Mouse (Mus musculus) lung, adult 10 weeks (tissue): ENCODE results near the gene Pkd1l1. TPM values are rescaled to one million over a fixed set of nuclear protein-coding genes. Genes with fewer than 3 reads are reported as not detected.

ENCODE experiments used
- polyA plus RNA-seq: library from polyadenylated mRNA; stranded (reverse); fragments of 350-450 nt; fragmentation: Illumina TruSeq; extraction: RNeasy Lipid Tissue Mini Kit (QIAGEN cat#74804); gene quantifications from one replicate; pipeline ENCODE4 v1.2.3, GENCODE M21; 2014; ENCODE audit warnings: low read depth, low replicate concordance; ENCODE audit not compliant: insufficient read depth

Pkd1l1 gene
- polyA plus RNA-seq = not detected

DNA sequence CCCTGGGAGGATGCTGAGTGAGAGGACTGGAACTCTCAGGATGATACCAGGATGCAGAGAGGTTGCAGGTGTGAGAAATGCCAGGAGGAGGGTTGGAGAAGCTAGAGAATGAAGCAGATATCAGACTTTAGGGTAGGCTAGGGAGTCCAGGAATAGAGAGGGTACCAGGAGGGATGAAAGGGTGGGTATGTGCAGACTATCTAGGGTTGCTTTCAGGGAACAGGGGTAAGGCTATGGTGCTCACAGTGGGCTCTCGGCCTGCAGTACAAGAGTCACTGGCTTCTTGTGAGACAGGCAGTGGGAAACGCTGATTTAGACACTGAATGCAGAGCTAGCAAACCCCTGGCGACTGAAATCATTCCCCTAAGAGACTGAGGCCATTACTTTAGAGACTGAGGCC is at the start of gene Pkd1l1:
Pkd1l1 (minus strand) TSS at position 101 of the 400 bp plus-strand sequence.

GRCm38 (mm10) chr11:9010853-9011339 is 37.8 kb upstream of the Pkd1l1 start, which contains the start of gene Hus1:
Hus1 (minus strand) TSS chr11:9011191.

Other genes with a start within 250 kb of the Pkd1l1 start
- gene Hus1, start 37.9 kb upstream of the Pkd1l1 start, polyA plus RNA-seq = 4.6 TPM
- 2.9 TPM for gene Gm11992, start 75.3 kb upstream of the Pkd1l1 start, polyA plus RNA-seq
- gene Sun3, start 75.7 kb upstream of the Pkd1l1 start, polyA plus RNA-seq = not detected
- gene Upp1, start 144.8 kb upstream of the Pkd1l1 start, polyA plus RNA-seq = 14.1 TPM
- 0.03 TPM for gene Abca13, start 218.7 kb upstream of the Pkd1l1 start, polyA plus RNA-seq